Mouse (Mus musculus) spleen, adult 2 months (tissue): Measurements from ENCODE around the gene Apbb1.

Experiments
- CTCF ChIP-seq: fragments of 200-500 bp; IDR thresholded peaks from 2 replicates; pipeline ENCODE4 v1.5.1; 2011; ENCODE audit warnings: mild to moderate bottlenecking, inconsistent platforms; ENCODE audit not compliant: insufficient read depth, insufficient read length, insufficient replicate concordance; ENCODE audit errors: extremely low read depth
- POLR2A ChIP-seq: fragments of 200-500 bp; IDR thresholded peaks from 2 replicates; pipeline ENCODE4 v1.6.1; 2011; ENCODE audit warnings: low read depth, low read length, inconsistent platforms

- TF ChIP-seq POLR2A = no peak
- TF ChIP-seq CTCF = no peak
Observed at GRCm38 (mm10) chr7:105547970-105548369, 33.5 kb downstream of the Apbb1 start.
